Mouse (Mus musculus) forebrain, postnatal 0 days (tissue): Measurements from ENCODE around the gene Cyp3a13. TPM values are rescaled to one million over a fixed set of nuclear protein-coding genes. Genes with fewer than 3 reads are reported as not detected.
"Not testable (repeated sequence)": the region's sequence is repeated elsewhere in the genome, so short reads cannot be mapped to it uniquely, and the experiment has no call there.

ENCODE experiments used
- ATAC-seq: fragments of 200-750 bp; cut with Nextera tagmentation; 2 replicates; pipeline ENCODE4 v1.8.0; 2017; ENCODE audit warnings: mild to moderate bottlenecking, moderate library complexity
- DNase-seq: peaks from one replicate; pipeline ENCODE4 v3.0.0-alpha.2; 2015
- H3K27ac ChIP-seq: fragments of 300-500 bp; sonication (generic); 2 replicates; pipeline ENCODE4 v1.5.1; 2014; ENCODE audit warnings: low read depth, mild to moderate bottlenecking, antibody characterized with exemption, low read length, moderate library complexity, mixed read lengths
- H3K27me3 ChIP-seq: fragments of 300-500 bp; sonication (generic); 2 replicates; pipeline ENCODE4 v1.6.1; 2014; ENCODE audit warnings: mild to moderate bottlenecking, low read length, mixed read lengths; ENCODE audit not compliant: insufficient read depth
- H3K36me3 ChIP-seq: fragments of 300-500 bp; sonication (generic); 2 replicates; pipeline ENCODE4 v1.6.1; 2014; ENCODE audit warnings: mild to moderate bottlenecking, moderate library complexity; ENCODE audit not compliant: insufficient read depth
- H3K4me1 ChIP-seq: fragments of 300-500 bp; sonication (generic); 2 replicates; pipeline ENCODE4 v1.6.1; 2014; ENCODE audit warnings: antibody characterized with exemption; ENCODE audit not compliant: insufficient read depth
- H3K4me2 ChIP-seq: fragments of 300-500 bp; sonication (generic); 2 replicates; pipeline ENCODE4 v1.6.1; 2014; ENCODE audit warnings: low read depth, mild to moderate bottlenecking, moderate library complexity
- H3K4me3 ChIP-seq: fragments of 300-500 bp; sonication (generic); 2 replicates; pipeline ENCODE4 v1.5.1; 2014; ENCODE audit warnings: low read depth, low read length, mixed read lengths
- H3K9ac ChIP-seq: fragments of 300-500 bp; sonication (generic); 2 replicates; pipeline ENCODE4 v1.6.1; 2014; ENCODE audit warnings: mild to moderate bottlenecking
- H3K9me3 ChIP-seq: fragments of 300-500 bp; sonication (generic); 2 replicates; pipeline ENCODE4 v1.6.1; 2016; ENCODE audit warnings: low read length
- CTCF ChIP-seq: sonication (generic); IDR thresholded peaks from 2 replicates; pipeline ENCODE4 v1.5.1; 2016; ENCODE audit warnings: antibody characterized with exemption, control low read depth, low read depth
- WGBS: fragments of 180-500 bp; shearing (Covaris S2); extraction: QIAGEN DNeasy Blood & Tissue Kit; methylation state at CpG from one replicate; pipeline ENCODE4 v1.1.7; 2014; 5-methylcytosine and 5-hydroxymethylcytosine counted together
- polyA plus RNA-seq: library from polyadenylated mRNA; unstranded; fragments of >200 nt; fragmentation: Nextera tagmentation; extraction: Ambion mirVana; gene quantifications from 2 replicates; pipeline ENCODE4 v1.2.1, GENCODE M21; 2015
- total RNA-seq: library from RNA; depleted of rRNA; stranded (reverse); fragments of >200 nt; gene quantifications from 2 replicates; pipeline ENCODE4 v1.2.3, GENCODE M21; 2014

The Cyp3a13 gene
- total and polyA plus RNA-seq, 2 experiments from 2014 or later: not detected

DNA sequence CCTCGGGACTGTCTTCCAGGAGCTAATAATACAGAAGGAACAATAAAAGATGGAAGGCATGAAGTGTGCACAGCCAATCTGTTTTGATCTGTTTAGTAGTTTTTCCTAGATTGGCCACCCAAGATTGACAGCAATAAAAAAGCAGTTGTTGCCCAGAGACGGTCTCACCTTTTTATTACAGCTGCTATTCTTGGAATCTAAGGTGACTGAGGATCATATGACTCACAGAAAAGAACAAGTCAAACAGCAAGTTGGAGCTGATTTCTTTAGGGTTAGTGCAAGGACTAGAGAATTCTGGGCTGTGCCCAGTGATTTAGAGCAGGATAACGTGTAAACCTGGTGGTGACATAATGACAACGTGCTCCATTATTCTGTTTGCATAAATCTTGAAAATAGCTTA lies 19.5 kb upstream of the Cyp3a13 start:
- no peaks in the 10 kb centered on the region for H3K4me1 ChIP-seq
- H3K9ac ChIP-seq: no peak overlapping the region
- ATAC-seq (no peak), DNase-seq (no peak)
- no peak overlapping the region for H3K4me2 ChIP-seq
- no peaks in the 10 kb centered on the region for H3K27me3 ChIP-seq
- no peak for TF ChIP-seq CTCF
- 82% methylated on average over 4 of the region's 4 CpGs for WGBS
- 0 out of 2 replicates have a peak, but pooled peaks cover 3% of the 10 kb centered on the region for H3K9me3 ChIP-seq
- H3K36me3 ChIP-seq: no peaks in the 10 kb centered on the region
- H3K4me3 ChIP-seq: no peak overlapping the region
- H3K27ac ChIP-seq: no peak overlapping the region

DNA sequence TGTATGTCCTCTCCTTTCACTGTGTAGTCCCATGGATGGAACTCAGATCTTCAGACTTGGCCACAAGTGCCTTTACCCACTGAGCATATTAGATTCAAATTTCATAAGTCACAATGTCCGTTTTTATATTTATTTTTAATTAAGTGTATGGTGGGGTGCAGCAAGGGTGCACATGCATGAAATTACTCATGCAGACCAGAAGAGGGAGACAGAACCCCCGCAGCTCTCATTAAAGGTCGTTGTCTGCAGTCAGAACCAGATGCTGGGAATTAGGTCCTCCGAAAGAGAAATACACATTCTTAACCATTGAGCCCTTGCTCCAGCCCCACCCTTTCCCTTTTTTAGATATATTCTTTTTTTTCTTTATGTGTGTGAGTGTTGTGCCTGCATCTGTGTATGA lies 15.8 kb upstream of the Cyp3a13 start:
- 67% methylated on average over 4 of the region's 4 CpGs for WGBS
- Histone ChIP-seq H3K4me3 (no peak overlapping the region), H3K9ac (no peak overlapping the region), H3K4me2 (no peak overlapping the region), H3K27ac (no peak overlapping the region), H3K36me3 (no peaks in the 10 kb centered on the region), H3K4me1 (no peaks in the 10 kb centered on the region), H3K27me3 (no peaks in the 10 kb centered on the region), H3K9me3 (0 out of 2 replicates have a peak, but pooled peaks cover 3% of the 10 kb centered on the region)
- no peak for TF ChIP-seq CTCF
- ATAC-seq: no peak
- no peak for DNase-seq

DNA sequence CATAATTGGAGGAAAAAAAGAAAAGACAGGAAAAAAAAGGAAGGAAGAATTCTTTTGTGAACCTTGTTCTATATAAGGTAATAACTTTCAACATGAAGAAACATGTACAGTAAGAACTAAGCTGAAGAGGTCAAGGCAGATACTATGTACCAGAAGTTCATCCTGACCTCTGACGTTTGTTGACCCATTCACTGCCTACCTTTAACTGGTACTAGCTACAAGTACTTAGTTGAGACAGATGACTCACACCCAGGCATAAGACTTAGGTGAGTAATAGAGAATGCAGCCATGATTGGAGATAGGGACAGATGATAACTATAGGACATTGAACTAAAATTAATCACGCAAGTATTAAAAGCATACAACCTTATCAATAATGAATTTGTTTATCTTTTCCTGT lies 15.1 kb upstream of the Cyp3a13 start:
- Histone ChIP-seq H3K9ac (no peak overlapping the region), H3K27ac (no peak overlapping the region), H3K27me3 (no peaks in the 10 kb centered on the region), H3K36me3 (no peaks in the 10 kb centered on the region), H3K4me1 (no peaks in the 10 kb centered on the region), H3K4me3 (no peak overlapping the region), H3K4me2 (no peak overlapping the region), H3K9me3 (0 out of 2 replicates have a peak, but pooled peaks cover 3% of the 10 kb centered on the region)
- ATAC-seq (no peak), DNase-seq (no peak)
- 94% methylated on average over 2 of the region's 2 CpGs for WGBS
- TF ChIP-seq CTCF: no peak

DNA sequence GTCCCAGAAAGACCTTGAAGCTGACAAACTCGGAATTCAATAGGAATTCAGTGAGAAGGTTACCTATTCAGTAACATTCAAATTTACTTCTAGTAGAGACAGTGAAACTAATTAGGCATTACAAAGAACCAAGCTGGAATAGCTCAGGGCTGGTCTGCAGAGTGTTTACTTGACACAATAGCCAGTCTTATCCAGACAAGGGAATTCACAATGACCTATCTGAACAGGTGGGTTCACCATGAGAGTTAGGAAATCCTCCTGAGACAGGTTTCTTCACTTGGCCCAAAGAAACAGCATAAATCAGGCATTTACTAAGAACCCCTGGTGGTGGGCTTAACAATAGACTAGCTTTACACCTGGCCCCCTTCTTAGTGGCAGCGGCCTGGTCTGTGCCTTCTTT lies 12.5 kb upstream of the Cyp3a13 start:
- DNase-seq, H3K27ac ChIP-seq, H3K27me3 ChIP-seq, ATAC-seq, H3K9me3 ChIP-seq, H3K4me1 ChIP-seq, H3K36me3 ChIP-seq, H3K9ac ChIP-seq, H3K4me2 ChIP-seq, H3K4me3 ChIP-seq: not testable (repeated sequence)
- WGBS: 61% methylated on average over 2 of the region's 2 CpGs

DNA sequence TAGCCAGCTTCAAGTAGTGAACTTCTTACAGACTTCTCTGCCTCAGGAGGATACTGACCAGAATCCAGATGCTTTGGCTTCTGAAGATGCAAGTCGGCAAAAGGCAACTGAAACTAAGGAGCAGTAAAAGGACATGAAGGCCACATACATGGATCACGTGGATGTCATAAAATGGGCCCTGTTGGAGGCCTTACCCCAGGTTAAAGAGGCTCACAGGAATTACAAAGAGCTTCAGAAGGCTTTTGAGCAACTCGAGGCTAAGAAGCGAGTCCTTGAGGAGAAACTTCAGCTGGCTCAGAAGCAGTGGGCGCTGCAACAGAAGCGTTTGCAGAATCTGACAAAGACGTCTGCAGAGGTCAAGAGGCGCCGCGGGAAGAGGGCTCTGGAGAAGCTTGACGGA lies 7.0 kb upstream of the Cyp3a13 start:
- Histone ChIP-seq H3K9me3 (no peaks in the 10 kb centered on the region), H3K4me3 (no peak overlapping the region), H3K27me3 (no peaks in the 10 kb centered on the region), H3K4me1 (no peaks in the 10 kb centered on the region), H3K4me2 (no peak overlapping the region), H3K27ac (no peak overlapping the region), H3K36me3 (no peaks in the 10 kb centered on the region), H3K9ac (no peak overlapping the region)
- no peak for DNase-seq
- WGBS: 83% methylated on average over 11 of the region's 11 CpGs
- no peak for TF ChIP-seq CTCF
- ATAC-seq: no peak

DNA sequence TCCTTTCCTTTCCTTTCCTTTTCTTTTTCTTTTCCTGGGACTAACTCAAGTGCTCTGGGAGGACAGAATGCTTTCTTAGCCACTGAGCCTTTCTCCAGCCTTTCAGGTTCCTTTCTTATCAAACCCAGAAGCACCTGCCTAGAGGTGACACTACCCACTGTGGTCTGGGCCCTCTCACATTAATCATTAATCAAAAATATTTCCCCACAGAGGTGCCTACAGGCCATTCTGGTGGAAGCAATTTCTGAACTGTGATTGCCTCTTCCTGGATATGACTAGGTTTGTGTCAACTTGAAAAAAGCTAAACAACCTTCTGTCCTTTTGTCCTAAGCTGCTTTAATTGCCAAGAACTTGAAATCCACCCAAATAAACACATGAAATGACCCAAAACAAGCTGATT lies 752 bp upstream of the Cyp3a13 start:
- Histone ChIP-seq H3K4me3 (no peak overlapping the region), H3K9ac (no peak overlapping the region), H3K4me2 (no peak overlapping the region), H3K4me1 (no peaks in the 10 kb centered on the region), H3K27ac (no peak overlapping the region), H3K36me3 (no peaks in the 10 kb centered on the region), H3K27me3 (no peaks in the 10 kb centered on the region), H3K9me3 (no peaks in the 10 kb centered on the region)
- no peak for TF ChIP-seq CTCF
- ATAC-seq (no peak), DNase-seq (no peak)

DNA sequence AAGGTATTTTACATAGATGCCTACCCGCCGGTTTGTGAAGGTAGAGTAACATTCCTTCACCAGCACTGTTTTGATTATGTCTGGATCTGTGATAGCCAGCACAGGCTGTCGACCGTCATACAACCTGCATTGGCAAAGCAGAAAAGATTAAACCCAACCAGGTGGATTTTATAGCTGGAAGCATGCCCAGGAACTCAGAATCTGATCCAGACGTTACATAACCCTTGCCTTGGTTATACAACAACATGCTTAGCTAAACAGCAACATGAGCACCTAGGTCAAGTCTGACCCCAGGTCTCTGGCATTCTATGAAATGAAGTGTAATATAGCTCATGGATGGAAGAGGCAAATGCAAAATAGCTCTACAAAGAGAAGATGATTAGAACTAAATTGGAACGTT lies 5.9 kb downstream of the Cyp3a13 start:
- no peaks in the 10 kb centered on the region for H3K36me3 ChIP-seq
- no peak overlapping the region for H3K4me3 ChIP-seq
- ATAC-seq (no peak), DNase-seq (no peak)
- no peaks in the 10 kb centered on the region for H3K9me3 ChIP-seq
- WGBS: 80% methylated on average over 6 of the region's 6 CpGs
- H3K9ac ChIP-seq: no peak overlapping the region
- H3K27ac ChIP-seq: no peak overlapping the region
- peaks cover 3% of the 10 kb centered on the region; the same call in 1 of the 2 replicates for H3K27me3 ChIP-seq
- no peak for TF ChIP-seq CTCF
- H3K4me2 ChIP-seq: no peak overlapping the region
- no peaks in the 10 kb centered on the region for H3K4me1 ChIP-seq

DNA sequence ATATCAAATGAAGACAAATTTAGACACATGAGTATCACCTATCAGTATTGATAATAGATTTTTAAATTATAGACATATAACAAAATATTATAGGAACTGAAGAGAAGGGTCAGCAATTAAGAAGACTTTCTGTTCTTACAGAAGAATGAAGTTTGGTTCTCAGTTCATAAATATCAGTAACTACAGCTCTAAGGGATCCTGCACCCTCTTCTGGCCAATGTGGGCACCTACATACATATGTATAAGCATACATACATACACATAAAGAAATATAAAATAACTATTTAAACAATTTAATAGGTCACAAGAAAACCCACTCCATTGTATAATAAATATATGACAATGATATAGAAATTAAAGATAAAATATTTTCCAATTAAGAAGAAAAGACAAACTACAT lies 6.9 kb downstream of the Cyp3a13 start:
- no peak for DNase-seq

More for the DNA sequence above, 6.9 kb downstream of the Cyp3a13 start:
- H3K4me2 ChIP-seq: no peak overlapping the region
- H3K9ac ChIP-seq: no peak overlapping the region
- peak; percentile 31; the same call in 1 of the 2 replicates for TF ChIP-seq CTCF
- no peak overlapping the region for H3K27ac ChIP-seq
- ATAC-seq: no peak
- H3K4me3 ChIP-seq: no peak overlapping the region
- H3K36me3 ChIP-seq: no peaks in the 10 kb centered on the region
- H3K9me3 ChIP-seq: no peaks in the 10 kb centered on the region
- no peaks in the 10 kb centered on the region for H3K4me1 ChIP-seq
- peaks cover 3% of the 10 kb centered on the region; the same call in 1 of the 2 replicates for H3K27me3 ChIP-seq
